Mouse (Mus musculus) ES-Bruce4 (cell line): ENCODE data around the gene Plekhm3. TPM values are rescaled to one million over a fixed set of nuclear protein-coding genes. Genes with fewer than 3 reads are reported as not detected.

ENCODE experiments used
- H3K27ac ChIP-seq: 2 replicates; pipeline ENCODE4 v1.5.1; 2012; ENCODE audit warnings: low read length, inconsistent platforms; ENCODE audit not compliant: insufficient read depth
- H3K27me3 ChIP-seq: 2 replicates; pipeline ENCODE4 v1.6.1; 2012; ENCODE audit warnings: mild to moderate bottlenecking, low read length, inconsistent platforms; ENCODE audit not compliant: control insufficient read depth, poor library complexity, insufficient read depth, severe bottlenecking
- H3K36me3 ChIP-seq: 2 replicates; pipeline ENCODE4 v1.6.1; 2012; ENCODE audit warnings: inconsistent platforms, mild to moderate bottlenecking, low read length, moderate library complexity; ENCODE audit not compliant: control insufficient read depth, poor library complexity, insufficient read depth, severe bottlenecking
- H3K4me1 ChIP-seq: one replicate; pipeline ENCODE4 v1.8.1; 2011; ENCODE audit warnings: low read length; ENCODE audit not compliant: control insufficient read depth, insufficient read depth
- H3K4me3 ChIP-seq: 2 replicates; pipeline ENCODE4 v1.5.1; 2011; ENCODE audit warnings: low read depth, mild to moderate bottlenecking, low read length
- H3K9ac ChIP-seq: 2 replicates; pipeline ENCODE4 v1.6.1; 2012; ENCODE audit warnings: low read depth, mild to moderate bottlenecking, inconsistent platforms; ENCODE audit not compliant: poor library complexity, severe bottlenecking
- H3K9me3 ChIP-seq: replicated peaks from 2 replicates; pipeline ENCODE4 v1.6.1; 2012; ENCODE audit warnings: mild to moderate bottlenecking, low read length, inconsistent platforms; ENCODE audit not compliant: control insufficient read depth, poor library complexity, insufficient read depth, severe bottlenecking
- CTCF ChIP-seq: IDR thresholded peaks from one replicate; pipeline ENCODE4 v1.8.1; 2011; ENCODE audit warnings: low read depth, low read length
- EP300 ChIP-seq: IDR thresholded peaks from 2 replicates; pipeline ENCODE4 v1.6.1; 2011; ENCODE audit warnings: low read depth, low read length; ENCODE audit not compliant: insufficient read depth
- POLR2A ChIP-seq: IDR thresholded peaks from one replicate; pipeline ENCODE4 v1.8.1; 2011; ENCODE audit warnings: low read length; ENCODE audit not compliant: insufficient read depth
- polyA plus RNA-seq: library from polyadenylated mRNA; stranded (reverse); fragments of >200 nt; gene quantifications from 2 replicates; pipeline ENCODE4 v1.2.4, GENCODE M21; 2011; ENCODE audit warnings: low read depth; ENCODE audit not compliant: missing spikeins, insufficient read depth, insufficient read length

Gene Plekhm3
- polyA plus RNA-seq, 1 experiment: 9.5 TPM

GRCm38 (mm10) chr1:64927437-64928274 lies 29.0 kb downstream of the Plekhm3 start:
- H3K27ac ChIP-seq: no peak overlapping the region
- no peak overlapping the region for H3K9ac ChIP-seq
- no peak for TF ChIP-seq CTCF
- no peak for TF ChIP-seq EP300
- no peak for TF ChIP-seq POLR2A
- H3K9me3 ChIP-seq: no peaks in the 10 kb centered on the region
- no peaks in the 10 kb centered on the region for H3K36me3 ChIP-seq
- H3K4me3 ChIP-seq: no peak overlapping the region
- H3K27me3 ChIP-seq: no peaks in the 10 kb centered on the region
- H3K4me1 ChIP-seq: no peaks in the 10 kb centered on the region

DNA sequence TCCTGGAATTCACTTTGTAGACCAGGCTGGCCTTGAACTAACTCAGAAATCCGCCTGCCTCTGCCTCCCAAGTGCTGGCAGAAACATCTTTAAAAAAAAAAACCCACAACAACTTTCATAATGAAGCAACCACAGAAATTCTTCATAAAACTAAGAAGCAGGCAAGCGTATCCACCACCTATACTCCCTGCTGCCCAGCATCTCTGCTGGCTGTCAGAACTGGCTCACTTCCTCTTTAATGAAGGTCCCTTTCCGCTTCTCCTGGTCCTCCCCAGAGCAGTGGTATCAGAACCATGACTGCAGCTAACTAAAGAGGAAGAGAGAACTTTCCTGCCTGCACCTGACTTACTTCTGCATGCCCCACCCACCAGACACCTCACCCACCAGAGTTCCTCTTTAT lies 31.0 kb downstream of the Plekhm3 start:
- no peaks in the 10 kb centered on the region for H3K9me3 ChIP-seq
- no peak overlapping the region for H3K4me3 ChIP-seq
- no peaks in the 10 kb centered on the region for H3K36me3 ChIP-seq
- no peak for TF ChIP-seq CTCF
- no peak for TF ChIP-seq EP300
- no peak for TF ChIP-seq POLR2A
- H3K9ac ChIP-seq: no peak overlapping the region
- no peak overlapping the region for H3K27ac ChIP-seq
- no peaks in the 10 kb centered on the region for H3K27me3 ChIP-seq
- no peaks in the 10 kb centered on the region for H3K4me1 ChIP-seq

GRCm38 (mm10) chr1:64924283-64924682 lies 32.3 kb downstream of the Plekhm3 start:
- Histone ChIP-seq H3K27me3 (no peaks in the 10 kb centered on the region), H3K27ac (no peak overlapping the region), H3K4me3 (no peak overlapping the region), H3K36me3 (no peaks in the 10 kb centered on the region), H3K9me3 (no peaks in the 10 kb centered on the region), H3K9ac (no peak overlapping the region), H3K4me1 (no peaks in the 10 kb centered on the region)
- no peak for TF ChIP-seq EP300
- no peak for TF ChIP-seq POLR2A
- TF ChIP-seq CTCF: no peak

DNA sequence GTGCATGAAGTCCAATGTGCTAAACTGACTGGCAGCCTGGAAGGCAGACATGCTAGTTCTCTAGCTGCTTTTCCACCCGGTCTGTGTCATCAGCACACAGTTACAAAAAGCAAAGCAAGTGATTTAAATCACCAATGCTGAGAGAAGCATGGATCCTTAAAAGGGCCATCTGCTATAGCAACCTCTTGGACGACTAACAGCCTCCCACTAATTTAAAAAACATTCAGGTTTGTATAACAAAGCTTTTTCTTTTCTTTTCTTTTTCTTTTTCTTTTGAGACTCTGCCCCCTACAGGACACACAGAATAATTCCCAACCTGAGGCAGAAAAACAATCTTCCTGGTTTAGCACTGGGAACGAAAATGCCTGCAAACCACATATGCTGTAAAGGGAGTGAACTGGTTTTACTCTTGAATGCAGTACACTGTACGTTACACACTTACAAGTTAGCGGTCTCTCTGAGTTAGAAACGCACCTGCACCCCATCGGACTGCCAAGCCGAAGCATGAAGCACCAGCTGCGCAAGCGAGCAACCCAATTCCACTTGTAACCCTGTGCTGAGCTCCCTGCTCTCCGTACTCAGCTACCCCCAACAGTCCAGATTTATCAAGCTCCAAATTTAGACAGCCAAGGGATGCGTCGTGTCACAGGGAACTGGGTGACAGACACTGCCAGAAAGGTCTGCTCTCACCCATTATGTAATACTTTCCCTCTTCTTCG lies 37.7 kb downstream of the Plekhm3 start:
- TF ChIP-seq CTCF (no peak), EP300 (no peak), POLR2A (no peak)
- H3K36me3 ChIP-seq: no peaks in the 10 kb centered on the region

GRCm38 (mm10) chr1:64917966-64918365 lies 38.7 kb downstream of the Plekhm3 start:
- Histone ChIP-seq H3K27ac (no peak overlapping the region), H3K4me1 (peaks cover 1% of the 10 kb centered on the region), H3K9ac (no peak overlapping the region), H3K27me3 (no peaks in the 10 kb centered on the region), H3K4me3 (no peak overlapping the region), H3K9me3 (no peaks in the 10 kb centered on the region), H3K36me3 (no peaks in the 10 kb centered on the region)
- no peak for TF ChIP-seq POLR2A
- TF ChIP-seq EP300: no peak
- TF ChIP-seq CTCF: no peak

More for the DNA sequence above, 37.7 kb downstream of the Plekhm3 start:
- H3K9me3 ChIP-seq: no peaks in the 10 kb centered on the region
- H3K4me1 ChIP-seq: peaks cover 1% of the 10 kb centered on the region
- no peaks in the 10 kb centered on the region for H3K27me3 ChIP-seq
- H3K27ac ChIP-seq: no peak overlapping the region
- H3K9ac ChIP-seq: no peak overlapping the region
- H3K4me3 ChIP-seq: no peak overlapping the region

- no peak overlapping the region for H3K27ac ChIP-seq
- H3K4me1 ChIP-seq: peaks cover 1% of the 10 kb centered on the region
- no peaks in the 10 kb centered on the region for H3K27me3 ChIP-seq
- no peak overlapping the region for H3K4me3 ChIP-seq
- no peaks in the 10 kb centered on the region for H3K9me3 ChIP-seq
- H3K36me3 ChIP-seq: no peaks in the 10 kb centered on the region
- TF ChIP-seq CTCF (no peak), EP300 (no peak), POLR2A (no peak)
- H3K9ac ChIP-seq: no peak overlapping the region
Measured at GRCm38 (mm10) chr1:64916884-64917507, 39.6 kb downstream of the Plekhm3 start.
